Mouse (Mus musculus) MEL (cell line): ENCODE results near the gene Ccdc155. TPM values are rescaled to one million over a fixed set of nuclear protein-coding genes. Genes with fewer than 3 reads are reported as not detected.
A peak's percentile ranks its signal among the peaks of the same experiment; 100 is the strongest.

Source experiments
- DNase-seq: peaks from one replicate; pipeline ENCODE4 v3.0.0; 2011; ENCODE audit warnings: low read depth, low spot score
- H3K27ac ChIP-seq: 2 replicates; pipeline ENCODE4 v1.5.1; 2012; ENCODE audit warnings: low read depth, mild to moderate bottlenecking, control low read depth, low read length, moderate library complexity; ENCODE audit not compliant: control insufficient read depth
- H3K27me3 ChIP-seq, 2 experiments: fragments of 150-350 bp in 1 of 2; sonication (generic) in 1 of 2; 2 replicates each; pipeline ENCODE4 v1.6.1; 2012; ENCODE audit warnings: low read length in 2 of 2, mild to moderate bottlenecking in 2 of 2, improper control_type of control experiment in 1 of 2, moderate library complexity in 1 of 2; ENCODE audit not compliant: insufficient read depth in 2 of 2, control insufficient read depth in 1 of 2
- H3K36me3 ChIP-seq, 2 experiments: 2 replicates each; pipeline ENCODE4 v1.6.1; 2012 to 2014; ENCODE audit warnings: low read length in 2 of 2, improper control_type of control experiment in 1 of 2, inconsistent platforms in 1 of 2, mild to moderate bottlenecking in 1 of 2; ENCODE audit not compliant: insufficient read depth in 2 of 2, control insufficient read depth in 1 of 2
- H3K4me1 ChIP-seq, 2 experiments: fragments of 150-350 bp in 1 of 2; sonication (generic) in 1 of 2; 2 replicates each; pipeline ENCODE4 v1.6.1; 2012; ENCODE audit warnings: low read length in 2 of 2, improper control_type of control experiment in 1 of 2, mild to moderate bottlenecking in 1 of 2; ENCODE audit not compliant: insufficient read depth in 2 of 2, control insufficient read depth in 1 of 2
- H3K4me3 ChIP-seq, 2 experiments: fragments of 150-350 bp in 1 of 2; sonication (generic) in 1 of 2; 2 replicates each; pipeline ENCODE4 v1.5.1; 2012; ENCODE audit warnings: low read depth in 2 of 2, low read length in 2 of 2, mild to moderate bottlenecking in 2 of 2, moderate library complexity in 2 of 2, control low read depth in 1 of 2, improper control_type of control experiment in 1 of 2; ENCODE audit not compliant: control insufficient read depth in 1 of 2, insufficient read depth in 1 of 2
- H3K79me2 ChIP-seq: 2 replicates; pipeline ENCODE4 v1.6.1; 2012; ENCODE audit warnings: mild to moderate bottlenecking, low read length, moderate library complexity; ENCODE audit not compliant: control insufficient read depth, poor library complexity, insufficient read depth
- H3K9ac ChIP-seq: 2 replicates; pipeline ENCODE4 v1.6.1; 2012; ENCODE audit warnings: low read depth, mild to moderate bottlenecking, control low read depth, low read length, moderate library complexity; ENCODE audit not compliant: control insufficient read depth, poor library complexity, severe bottlenecking
- H3K9me3 ChIP-seq: fragments of 150-350 bp; sonication (generic); replicated peaks from 2 replicates; pipeline ENCODE4 v1.6.1; 2012; ENCODE audit warnings: mild to moderate bottlenecking, low read length, improper control_type of control experiment, moderate library complexity; ENCODE audit not compliant: insufficient read depth
- BHLHE40 ChIP-seq: IDR thresholded peaks from 2 replicates; pipeline ENCODE4 v1.6.1; 2012; ENCODE audit warnings: low read depth, mild to moderate bottlenecking, inconsistent platforms, low read length, improper control_type of control experiment, borderline replicate concordance
- CHD1 ChIP-seq: IDR thresholded peaks from 2 replicates; pipeline ENCODE4 v1.6.1; 2012; ENCODE audit warnings: low read depth, mild to moderate bottlenecking, inconsistent platforms, low read length, improper control_type of control experiment
- CHD2 ChIP-seq: IDR thresholded peaks from 2 replicates; pipeline ENCODE4 v1.6.1; 2011; ENCODE audit warnings: low read length, improper control_type of control experiment
- CTCF ChIP-seq, 3 experiments: IDR thresholded peaks in 2 of 3; conservative IDR thresholded peaks in 1 of 3; 2 replicates each; pipeline ENCODE4 v1.5.1; 2011 to 2012; ENCODE audit warnings: low read length in 3 of 3, low read depth in 2 of 3, mild to moderate bottlenecking in 2 of 3, improper control_type of control experiment in 1 of 3, inconsistent platforms in 1 of 3, mixed read lengths in 1 of 3, moderate library complexity in 1 of 3; ENCODE audit not compliant: control insufficient read depth in 1 of 3, insufficient read depth in 1 of 3, poor library complexity in 1 of 3, severe bottlenecking in 1 of 3
- E2F4 ChIP-seq: IDR thresholded peaks from 2 replicates; pipeline ENCODE4 v1.6.1; 2011; ENCODE audit warnings: low read depth, low read length, improper control_type of control experiment, borderline replicate concordance
- ELF1 ChIP-seq: IDR thresholded peaks from 2 replicates; pipeline ENCODE4 v1.6.1; 2014; ENCODE audit warnings: low read depth, mild to moderate bottlenecking, inconsistent platforms, low read length, improper control_type of control experiment, moderate library complexity
- EP300 ChIP-seq, 2 experiments: IDR thresholded peaks; 2 replicates each; pipeline ENCODE4 v1.6.1; 2011; ENCODE audit warnings: improper control_type of control experiment in 2 of 2, low read length in 2 of 2, low read depth in 1 of 2, mild to moderate bottlenecking in 1 of 2
- ETS1 ChIP-seq: IDR thresholded peaks from 2 replicates; pipeline ENCODE4 v1.6.1; 2012; ENCODE audit warnings: low read depth, mild to moderate bottlenecking, inconsistent platforms, low read length, improper control_type of control experiment, moderate library complexity
- GABPA ChIP-seq: IDR thresholded peaks from 2 replicates; pipeline ENCODE4 v1.6.1; 2012; ENCODE audit warnings: low read depth, mild to moderate bottlenecking, inconsistent platforms, low read length, improper control_type of control experiment, moderate library complexity
- GATA1 ChIP-seq: IDR thresholded peaks from 2 replicates; pipeline ENCODE4 v1.6.1; 2011; ENCODE audit warnings: low read depth, low read length, improper control_type of control experiment
- HCFC1 ChIP-seq: IDR thresholded peaks from 2 replicates; pipeline ENCODE4 v1.6.1; 2012; ENCODE audit warnings: low read depth, mild to moderate bottlenecking, inconsistent platforms, low read length, improper control_type of control experiment, moderate library complexity
- JUND ChIP-seq: IDR thresholded peaks from 2 replicates; pipeline ENCODE4 v1.6.1; 2011; ENCODE audit warnings: low read depth, mild to moderate bottlenecking, improper control_type of control experiment, low read length
- MAZ ChIP-seq: IDR thresholded peaks from 2 replicates; pipeline ENCODE4 v1.6.1; 2012; ENCODE audit warnings: low read depth, mild to moderate bottlenecking, inconsistent platforms, low read length, improper control_type of control experiment
- MEF2A ChIP-seq: IDR thresholded peaks from 2 replicates; pipeline ENCODE4 v1.6.1; 2014; ENCODE audit warnings: low read depth, mild to moderate bottlenecking, inconsistent platforms, low read length, improper control_type of control experiment; ENCODE audit not compliant: poor library complexity, insufficient replicate concordance, severe bottlenecking; ENCODE audit errors: extremely low read depth
- MXI1 ChIP-seq: IDR thresholded peaks from 2 replicates; pipeline ENCODE4 v1.6.1; 2011; ENCODE audit warnings: mild to moderate bottlenecking, low read depth, low read length, improper control_type of control experiment
- MYB ChIP-seq: IDR thresholded peaks from 2 replicates; pipeline ENCODE4 v1.6.1; 2011; ENCODE audit warnings: mild to moderate bottlenecking, low read depth, low read length, improper control_type of control experiment
- MYC ChIP-seq: IDR thresholded peaks from 2 replicates; pipeline ENCODE4 v1.6.1; 2011; ENCODE audit warnings: low read depth, mild to moderate bottlenecking, low read length, improper control_type of control experiment, moderate library complexity
- NELFE ChIP-seq: IDR thresholded peaks from 2 replicates; pipeline ENCODE4 v1.6.1; 2011; ENCODE audit warnings: low read depth, low read length, improper control_type of control experiment
- NRF1 ChIP-seq: IDR thresholded peaks from 2 replicates; pipeline ENCODE4 v1.6.1; 2014; ENCODE audit warnings: low read depth, mild to moderate bottlenecking, inconsistent platforms, low read length, improper control_type of control experiment, moderate library complexity; ENCODE audit not compliant: poor library complexity, insufficient read depth, severe bottlenecking
- POLR2A ChIP-seq, 2 experiments: IDR thresholded peaks; 2 replicates each; pipeline ENCODE4 v1.6.1; 2011 to 2012; ENCODE audit warnings: low read length in 2 of 2, mild to moderate bottlenecking in 2 of 2, control low read depth in 1 of 2, improper control_type of control experiment in 1 of 2, low read depth in 1 of 2, moderate library complexity in 1 of 2; ENCODE audit not compliant: control insufficient read depth in 1 of 2, insufficient read depth in 1 of 2, poor library complexity in 1 of 2
- POLR2AphosphoS2 ChIP-seq: IDR thresholded peaks from 2 replicates; pipeline ENCODE4 v1.6.1; 2011; ENCODE audit warnings: low read length, improper control_type of control experiment
- POLR2AphosphoS5 ChIP-seq: IDR thresholded peaks from 2 replicates; pipeline ENCODE4 v1.6.1; 2012; ENCODE audit warnings: low read depth, borderline replicate concordance, mild to moderate bottlenecking, inconsistent platforms, low read length, moderate library complexity, mixed read lengths
- RAD21 ChIP-seq: IDR thresholded peaks from 2 replicates; pipeline ENCODE4 v1.6.1; 2011; ENCODE audit warnings: mild to moderate bottlenecking, low read depth, low read length, improper control_type of control experiment
- RCOR1 ChIP-seq: IDR thresholded peaks from 2 replicates; pipeline ENCODE4 v1.6.1; 2012; ENCODE audit warnings: low read depth, mild to moderate bottlenecking, inconsistent platforms, low read length, improper control_type of control experiment
- SIN3A ChIP-seq: IDR thresholded peaks from 2 replicates; pipeline ENCODE4 v1.6.1; 2012; ENCODE audit warnings: low read length, improper control_type of control experiment, inconsistent platforms
- SMC3 ChIP-seq: IDR thresholded peaks from 2 replicates; pipeline ENCODE4 v1.6.1; 2011; ENCODE audit warnings: low read depth, low read length, improper control_type of control experiment
- TAL1 ChIP-seq: IDR thresholded peaks from 2 replicates; pipeline ENCODE4 v1.6.1; 2012; ENCODE audit warnings: mild to moderate bottlenecking, inconsistent platforms, low read length, moderate library complexity, mixed read lengths
- TCF12 ChIP-seq: IDR thresholded peaks from 2 replicates; pipeline ENCODE4 v1.6.1; 2014; ENCODE audit warnings: low read depth, mild to moderate bottlenecking, inconsistent platforms, low read length, improper control_type of control experiment, moderate library complexity
- USF1 ChIP-seq: IDR thresholded peaks from 2 replicates; pipeline ENCODE4 v1.6.1; 2014; ENCODE audit warnings: low read depth, mild to moderate bottlenecking, inconsistent platforms, low read length, improper control_type of control experiment, moderate library complexity
- USF2 ChIP-seq, 2 experiments: IDR thresholded peaks; 2 replicates each; pipeline ENCODE4 v1.6.1; 2011 to 2012; ENCODE audit warnings: improper control_type of control experiment in 2 of 2, low read length in 2 of 2, borderline replicate concordance in 1 of 2, inconsistent platforms in 1 of 2, low read depth in 1 of 2, mild to moderate bottlenecking in 1 of 2; ENCODE audit not compliant: insufficient read depth in 1 of 2
- ZC3H11A ChIP-seq: IDR thresholded peaks from 2 replicates; pipeline ENCODE4 v1.6.1; 2012; ENCODE audit warnings: low read depth, mild to moderate bottlenecking, inconsistent platforms, low read length, improper control_type of control experiment
- ZKSCAN1 ChIP-seq: IDR thresholded peaks from 2 replicates; pipeline ENCODE4 v1.6.1; 2012; ENCODE audit warnings: low read depth, mild to moderate bottlenecking, inconsistent platforms, low read length, improper control_type of control experiment, moderate library complexity
- ZMIZ1 ChIP-seq: IDR thresholded peaks from 2 replicates; pipeline ENCODE4 v1.6.1; 2012; ENCODE audit warnings: low read depth, mild to moderate bottlenecking, inconsistent platforms, low read length, improper control_type of control experiment, moderate library complexity
- polyA plus RNA-seq, 2 experiments: library from polyadenylated mRNA; stranded (reverse) in 1 of 2; unstranded in 1 of 2; fragments of >175 nt in 1 of 2; fragments of >200 nt in 1 of 2; gene quantifications; 2 replicates each; pipeline versions ENCODE4 v1.2.1 to v1.2.4; 2012; ENCODE audit warnings: low replicate concordance in 2 of 2, low read depth in 1 of 2; ENCODE audit not compliant: insufficient read length in 2 of 2, insufficient read depth in 1 of 2, missing spikeins in 1 of 2
- total RNA-seq: library from RNA; depleted of rRNA; stranded (reverse); fragments of 300-350 nt; gene quantifications from 2 replicates; pipeline ENCODE4 v1.2.3, GENCODE M21; 2012

Ccdc155 gene
- total and polyA plus RNA-seq, 3 experiments, result 0.27 to 0.38 TPM; not detected in 1

- TF ChIP-seq SMC3 (no peak), EP300 (IDR thresholded peaks at IDR 0.05; ENCODE audit: low read depth in 1 of 2, low read length in 2 of 2) (peak in 1 of 2 experiments; percentile 23; a peak in 1 of 4 replicates), GABPA (no peak), NRF1 (no peak), SIN3A (peak; percentile 48), POLR2AphosphoS5 (no peak), ELF1 (no peak), POLR2AphosphoS2 (no peak), MYC (peak; percentile 57; the same call in 1 of the 2 replicates)
Measured at GRCm38 (mm10) chr7:45135370-45135769, 69.3 kb downstream of the Ccdc155 start (continued).

GRCm38 (mm10) chr7:45134544-45135026 is 70.1 kb downstream of the Ccdc155 start:
- H3K9me3 ChIP-seq, result no peaks in the 10 kb centered on the region
- peak overlapping the region; percentile 75 for H3K9ac ChIP-seq
- peak; percentile 92 for DNase-seq
- H3K27ac ChIP-seq, result peak overlapping the region; percentile 92
- peaks cover 0 to 22% of the 10 kb centered on the region in 2 experiments; a peak in 2 of 4 replicates for H3K36me3 ChIP-seq
- H3K4me3 ChIP-seq, result peak overlapping the region; percentile 61 to 74
- peaks cover 11 to 33% of the 10 kb centered on the region in 2 experiments for H3K4me1 ChIP-seq
- H3K79me2 ChIP-seq, result peaks cover 6% of the 10 kb centered on the region
- no peaks in the 10 kb centered on the region for H3K27me3 ChIP-seq
- TF ChIP-seq ELF1 (no peak), MYC (no peak), MEF2A (no peak), BHLHE40 (no peak), GABPA (no peak), TCF12 (0 out of 2 replicates have a peak, but pooled peaks have one; percentile 4), NELFE (no peak), SIN3A (no peak), ZKSCAN1 (no peak), ETS1 (no peak), POLR2AphosphoS5 (no peak), USF1 (no peak), ZMIZ1 (peak; percentile 54; the same call in 1 of the 2 replicates), CHD1 (no peak), RAD21 (no peak), CTCF (IDR thresholded peaks at IDR 0.05 in 2 of 3, conservative IDR thresholded peaks at IDR 0.05 in 1 of 3; ENCODE audit: control insufficient read depth in 1 of 3, insufficient read depth in 1 of 3, low read depth in 2 of 3, low read length in 3 of 3, poor library complexity in 1 of 3, severe bottlenecking in 1 of 3) (no peak), SMC3 (no peak), POLR2AphosphoS2 (0 out of 2 replicates have a peak, but pooled peaks have one; percentile 26), RCOR1 (no peak), POLR2A (IDR thresholded peaks at IDR 0.05; ENCODE audit: control insufficient read depth in 1 of 2, insufficient read depth in 1 of 2, low read depth in 1 of 2, low read length in 2 of 2, poor library complexity in 1 of 2) (peak; percentile 41 to 53; a peak in 2 of 4 replicates), MYB (no peak), JUND (no peak), USF2 (IDR thresholded peaks at IDR 0.05; ENCODE audit: borderline replicate concordance in 1 of 2, insufficient read depth in 1 of 2, low read depth in 1 of 2, low read length in 2 of 2) (no peak), TAL1 (no peak), MAZ (no peak), MXI1 (no peak), ZC3H11A (no peak), E2F4 (no peak), EP300 (IDR thresholded peaks at IDR 0.05; ENCODE audit: low read depth in 1 of 2, low read length in 2 of 2) (no peak), CHD2 (no peak), GATA1 (no peak), NRF1 (no peak), HCFC1 (0 out of 2 replicates have a peak, but pooled peaks have one; percentile 30)
